Mouse (Mus musculus) C2C12 (cell line): ENCODE measurements at regions not wholly inside any gene's neighbourhood (a gene's known extent, or its start where the extent isn't known, plus 50 kb on each side); places are given as distances from the start of the nearest gene placed in this dataset.

ENCODE experiments used
- H3K27me3 ChIP-seq: one replicate; pipeline ENCODE4 v1.6.1; 2011; ENCODE audit not compliant: control insufficient read depth, insufficient read depth, insufficient read length
- H3K36me3 ChIP-seq: one replicate; pipeline ENCODE4 v1.6.1; 2011; ENCODE audit not compliant: control insufficient read depth, insufficient read depth
- H3K4me3 ChIP-seq: one replicate; pipeline ENCODE4 v1.5.1; 2011; ENCODE audit warnings: mild to moderate bottlenecking, control low read depth; ENCODE audit not compliant: poor library complexity, insufficient read depth, severe bottlenecking
- H3K79me2 ChIP-seq: one replicate; pipeline ENCODE4 v1.6.1; 2011; ENCODE audit not compliant: control insufficient read depth, insufficient read depth
- H3K79me3 ChIP-seq: one replicate; pipeline ENCODE4 v1.6.1; 2011; ENCODE audit warnings: low read depth, control low read depth
- H3ac ChIP-seq: one replicate; pipeline ENCODE3; 2011; ENCODE audit warnings: low read depth; ENCODE audit not compliant: control insufficient read depth, insufficient read length
- CEBPB ChIP-seq: IDR thresholded peaks from one replicate; pipeline ENCODE4 v1.6.1; 2011; ENCODE audit warnings: low read depth, mild to moderate bottlenecking, control low read depth, moderate library complexity
- CTCF ChIP-seq: IDR thresholded peaks from one replicate; pipeline ENCODE4 v1.5.1; 2011; ENCODE audit not compliant: control insufficient read depth, insufficient read depth, insufficient read length
- FOSL1 ChIP-seq: IDR thresholded peaks from one replicate; pipeline ENCODE4 v1.8.0; 2011; ENCODE audit warnings: mild to moderate bottlenecking, low read length; ENCODE audit not compliant: poor library complexity, insufficient read depth, severe bottlenecking
- MAX ChIP-seq: IDR thresholded peaks from one replicate; pipeline ENCODE4 v1.6.1; 2011; ENCODE audit warnings: mild to moderate bottlenecking, control low read depth
- MYOD1 ChIP-seq: IDR thresholded peaks from one replicate; pipeline ENCODE4 v1.6.1; 2011; ENCODE audit warnings: low read depth; ENCODE audit not compliant: control insufficient read depth, insufficient read length
- MYOG ChIP-seq: IDR thresholded peaks from one replicate; pipeline ENCODE4 v1.6.1; 2011; ENCODE audit not compliant: control insufficient read depth, insufficient read length; ENCODE audit errors: extremely low read depth
- USF1 ChIP-seq: IDR thresholded peaks from one replicate; pipeline ENCODE4 v1.6.1; 2011; ENCODE audit warnings: low read depth, mild to moderate bottlenecking, control low read depth, moderate library complexity

DNA sequence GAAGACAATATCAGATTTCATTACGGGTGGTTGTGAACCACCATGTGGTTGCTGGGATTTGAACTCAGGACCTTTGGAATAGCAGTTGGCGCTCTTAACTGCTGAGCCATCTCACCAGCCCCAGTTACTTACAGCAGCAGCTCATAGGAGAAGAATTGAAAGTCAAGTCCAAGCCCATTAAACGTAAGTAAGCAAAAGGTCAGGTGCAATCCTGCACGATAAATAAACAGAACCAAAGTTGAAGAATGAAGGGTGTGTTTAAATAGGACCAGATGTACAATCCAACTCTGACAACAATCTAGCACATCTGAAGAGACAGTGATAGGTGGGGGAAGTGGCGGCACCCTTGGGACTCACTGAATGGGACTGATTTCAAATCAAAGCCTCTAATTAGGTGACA is 239.8 kb upstream of the Zpld1 start:
- no peaks in the 10 kb centered on the region for H3K36me3 ChIP-seq
- no peak overlapping the region for H3K4me3 ChIP-seq
- no peak for TF ChIP-seq MYOD1
- TF ChIP-seq USF1, result no peak
- no peak for TF ChIP-seq FOSL1
- TF ChIP-seq CTCF, result no peak
- TF ChIP-seq CEBPB, result no peak
- no peak for TF ChIP-seq MYOG
- TF ChIP-seq MAX, result no peak

GRCm38 (mm10) chr16:55532686-55533085 is 234.9 kb upstream of the Zpld1 start:
- H3K27me3 ChIP-seq, result no peaks in the 10 kb centered on the region
- no peaks in the 10 kb centered on the region for H3K79me2 ChIP-seq
- no peaks in the 10 kb centered on the region for H3K36me3 ChIP-seq
- no peaks in the 10 kb centered on the region for H3K79me3 ChIP-seq
- no peak for TF ChIP-seq MYOD1
- TF ChIP-seq USF1, result no peak
- peak; percentile 10 for TF ChIP-seq CEBPB
- no peak for TF ChIP-seq MYOG
- TF ChIP-seq FOSL1, result peak; percentile 70
- no peak for TF ChIP-seq CTCF
- TF ChIP-seq MAX, result no peak
- no peak overlapping the region for H3ac ChIP-seq
- no peak overlapping the region for H3K4me3 ChIP-seq

More for the DNA sequence above, 239.8 kb upstream of the Zpld1 start:
- Histone ChIP-seq H3K27me3 (no peaks in the 10 kb centered on the region), H3ac (no peak overlapping the region), H3K79me2 (no peaks in the 10 kb centered on the region), H3K79me3 (no peaks in the 10 kb centered on the region)

- Histone ChIP-seq H3K79me3 (no peaks in the 10 kb centered on the region), H3K27me3 (no peaks in the 10 kb centered on the region), H3K4me3 (no peak overlapping the region), H3K79me2 (no peaks in the 10 kb centered on the region), H3ac (no peak overlapping the region), H3K36me3 (no peaks in the 10 kb centered on the region)
- TF ChIP-seq MAX, result no peak
- no peak for TF ChIP-seq USF1
- TF ChIP-seq CEBPB, result no peak
- no peak for TF ChIP-seq FOSL1
These were observed 233.1 kb upstream of the Zpld1 start for GRCm38 (mm10) chr16:55530844-55531243.

DNA sequence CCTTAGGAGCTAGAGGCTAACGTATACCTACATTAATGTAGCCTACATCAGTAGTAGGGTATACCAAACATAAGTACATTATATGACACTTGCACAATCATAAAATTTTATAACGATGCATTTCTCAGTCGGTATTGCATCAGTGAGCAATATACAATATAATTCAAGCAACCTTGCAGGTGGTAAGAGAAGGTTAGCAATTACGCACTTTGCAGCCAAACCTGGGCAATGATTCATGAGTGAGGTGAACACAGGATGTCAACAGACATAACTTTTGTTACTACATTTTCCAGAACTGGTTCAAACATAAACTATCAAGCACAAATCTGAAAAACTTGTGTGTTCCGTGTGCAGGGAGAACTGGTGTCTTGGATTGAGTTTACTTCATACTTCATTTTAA is 229.9 kb upstream of the Zpld1 start:
- no peak for TF ChIP-seq FOSL1
- TF ChIP-seq USF1, result no peak
- no peak for TF ChIP-seq MAX
- TF ChIP-seq MYOD1, result no peak
- no peak for TF ChIP-seq CTCF
- no peak for TF ChIP-seq CEBPB
- TF ChIP-seq MYOG, result no peak
- H3K36me3 ChIP-seq, result no peaks in the 10 kb centered on the region
- no peak overlapping the region for H3ac ChIP-seq
- no peaks in the 10 kb centered on the region for H3K79me2 ChIP-seq
- H3K79me3 ChIP-seq, result no peaks in the 10 kb centered on the region
- no peak overlapping the region for H3K4me3 ChIP-seq
- H3K27me3 ChIP-seq, result no peaks in the 10 kb centered on the region

DNA sequence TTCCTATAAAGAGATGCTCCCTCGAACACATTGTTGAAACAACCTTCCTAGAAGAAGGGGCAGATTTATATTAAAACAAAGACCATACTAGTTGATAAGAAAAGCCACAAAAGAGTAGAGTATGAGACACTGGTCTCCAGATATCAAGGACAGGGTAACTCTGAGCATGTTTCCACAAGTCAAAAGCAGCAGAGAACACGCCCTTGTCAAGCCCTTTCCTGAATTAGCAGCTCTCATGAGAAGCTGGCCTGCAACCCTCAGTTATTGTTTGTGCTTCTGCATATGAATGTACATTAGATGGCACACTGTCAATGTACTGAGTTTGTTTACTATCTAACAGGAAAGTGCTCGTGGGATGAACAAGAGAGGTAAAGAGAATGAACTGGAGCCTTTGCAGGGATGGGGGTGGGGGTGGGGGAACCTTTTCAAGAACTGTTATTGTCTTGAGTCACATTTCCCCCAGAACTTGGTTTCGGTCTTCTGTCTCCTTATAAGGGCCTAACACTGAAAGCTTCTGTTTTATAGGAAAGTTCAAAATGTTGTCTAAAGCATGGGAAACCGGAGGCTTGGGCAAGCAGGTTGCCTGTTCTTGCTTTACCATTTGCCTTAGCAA is 228.6 kb upstream of the Zpld1 start:
- no peaks in the 10 kb centered on the region for H3K79me2 ChIP-seq
- H3K36me3 ChIP-seq, result no peaks in the 10 kb centered on the region
- no peaks in the 10 kb centered on the region for H3K27me3 ChIP-seq
- no peak overlapping the region for H3ac ChIP-seq
- no peak overlapping the region for H3K4me3 ChIP-seq
- TF ChIP-seq CEBPB (no peak), MYOG (no peak), USF1 (no peak), FOSL1 (no peak), CTCF (no peak), MAX (no peak), MYOD1 (no peak)
- no peaks in the 10 kb centered on the region for H3K79me3 ChIP-seq

DNA sequence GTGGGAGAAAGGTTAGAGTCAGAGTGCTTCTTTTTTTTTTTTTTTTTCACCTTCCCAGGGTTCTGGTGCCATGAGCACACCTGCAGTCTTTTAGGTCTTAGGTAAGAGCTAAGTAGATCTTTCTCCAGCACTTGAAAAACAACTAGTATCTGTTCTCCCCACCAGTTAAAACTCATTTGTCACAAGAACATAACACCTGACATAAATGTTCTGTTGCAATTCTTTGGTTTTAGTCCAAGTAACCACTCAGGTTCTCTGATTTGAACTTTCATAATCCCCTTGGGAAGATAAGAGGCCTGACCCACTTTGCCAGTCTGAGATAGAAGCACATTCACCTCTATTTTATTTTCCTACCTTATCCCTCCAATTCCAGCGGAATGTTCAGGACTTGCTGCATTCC is 225.5 kb upstream of the Zpld1 start:
- TF ChIP-seq CTCF, result no peak
- no peak for TF ChIP-seq MYOD1
- TF ChIP-seq MAX, result no peak
- no peak for TF ChIP-seq MYOG
- no peak for TF ChIP-seq FOSL1
- no peak for TF ChIP-seq CEBPB
- no peak for TF ChIP-seq USF1

More for the DNA sequence above, 225.5 kb upstream of the Zpld1 start:
- H3K36me3 ChIP-seq, result no peaks in the 10 kb centered on the region
- H3ac ChIP-seq, result no peak overlapping the region
- H3K79me2 ChIP-seq, result no peaks in the 10 kb centered on the region
- no peaks in the 10 kb centered on the region for H3K79me3 ChIP-seq
- no peaks in the 10 kb centered on the region for H3K27me3 ChIP-seq
- no peak overlapping the region for H3K4me3 ChIP-seq
